Mouse (Mus musculus): ENCODE results near the gene Tmprss12.
"Not testable (repeated sequence)": the region's sequence is repeated elsewhere in the genome, so short reads cannot be mapped to it uniquely, and the experiment has no call there.

DNA sequence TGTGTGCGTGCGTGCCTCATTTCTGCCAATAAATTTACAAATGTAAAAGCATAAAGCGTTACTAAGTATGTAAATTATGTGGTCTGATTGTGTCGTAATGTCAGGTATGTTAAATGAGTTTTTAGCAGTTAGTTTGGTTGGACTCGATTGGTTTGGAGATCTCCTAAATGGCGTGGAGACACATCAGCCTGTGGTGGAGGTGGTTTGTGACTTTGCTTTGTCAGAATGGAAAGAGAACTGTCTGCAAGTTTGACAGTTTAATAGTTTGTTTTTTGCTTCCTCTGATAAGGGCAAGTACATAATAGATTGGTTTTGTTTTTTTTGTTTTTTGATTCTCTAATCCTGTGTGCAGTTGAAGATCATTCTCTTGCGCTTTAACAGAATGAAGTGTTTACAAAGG is 20.3 kb upstream of the Tmprss12 start:
- not testable (repeated sequence) for TF ChIP-seq CTCF (IDR thresholded peaks at IDR 0.05; ENCODE audit: borderline replicate concordance, insufficient read depth, low read depth, low read length); POLR2A (IDR thresholded peaks at IDR 0.05; ENCODE audit: borderline replicate concordance, insufficient read depth, low read length)
